In genomic region chr10:62450280-62450640, GRCm38 (mm10) we compare ENCODE assay signal across 8 mouse cellular contexts. TPM values are rescaled to one million over a fixed set of nuclear protein-coding genes. Genes with fewer than 3 reads are reported as not detected.
DNase-seq lines count a peak whose midpoint lies in the region; ATAC-seq and TF ChIP-seq lines count a peak whose summit lies in the region.

No protein-coding gene starts in this region.

- peak overlapping the region; percentile 77 for H3K27ac ChIP-seq in heart, embryonic 16.5 days (ENCODE audit: low read length)
- H3K27ac ChIP-seq in MEL (ENCODE audit: control insufficient read depth, low read depth, low read length) = peak overlapping the region; percentile 89
- H3K27ac ChIP-seq in hindbrain, embryonic 11.5 days (ENCODE audit: low read depth, low read length) = no peak overlapping the region

- peaks cover 16% of the 10 kb centered on the region for H3K79me2 ChIP-seq in MEL (ENCODE audit: control insufficient read depth, insufficient read depth, low read length, poor library complexity)

- peaks cover 21% of the 10 kb centered on the region for H3K36me3 ChIP-seq in heart, embryonic 16.5 days (ENCODE audit: control insufficient read depth, insufficient read depth)
- H3K36me3 ChIP-seq in MEL (ENCODE audit: control insufficient read depth in 1 of 2, insufficient read depth in 2 of 2, low read length in 2 of 2) = peaks cover 9 to 15% of the 10 kb centered on the region in 2 experiments
- H3K36me3 ChIP-seq in hindbrain, embryonic 11.5 days (ENCODE audit: control insufficient read depth, insufficient read depth, low read length) = 0 out of 2 replicates have a peak, but pooled peaks cover 3% of the 10 kb centered on the region

- H3K4me3 ChIP-seq in heart, embryonic 16.5 days (ENCODE audit: low read length) = peak overlapping the region; percentile 90
- H3K4me3 ChIP-seq in MEL (ENCODE audit: control insufficient read depth in 1 of 2, insufficient read depth in 1 of 2, low read depth in 2 of 2, low read length in 2 of 2) = peak overlapping the region; percentile 72 to 91
- peak overlapping the region; percentile 73 for H3K4me3 ChIP-seq in hindbrain, embryonic 11.5 days (ENCODE audit: low read depth, low read length)

- no peak for TF ChIP-seq EP300 in MEL (IDR thresholded peaks at IDR 0.05; ENCODE audit: low read depth in 1 of 2, low read length in 2 of 2)

- no peak for DNase-seq in heart, postnatal 14 days
- no peak for DNase-seq in MEL (ENCODE audit: low read depth, low spot score)
- DNase-seq in hindbrain, embryonic 11.5 days (ENCODE audit: low spot score) = no peak
- no peak for DNase-seq in left cerebral cortex, postnatal 10 days (ENCODE audit: extremely low spot score in 1 of 2, low spot score in 2 of 2)
- no peak for DNase-seq in layer of hippocampus, adult 11-12 months (ENCODE audit: low spot score)
- no peak for DNase-seq in left cerebral cortex, postnatal 14 days (ENCODE audit: low spot score in 2 of 2)

- H3K4me2 ChIP-seq in heart, embryonic 16.5 days (ENCODE audit: low read depth, low read length) = peak overlapping the region; percentile 83
- H3K4me2 ChIP-seq in hindbrain, embryonic 11.5 days (replicated peaks; ENCODE audit: low read depth, low read length) = peak overlapping the region; percentile 63

- H3K4me1 ChIP-seq in heart, embryonic 16.5 days (ENCODE audit: control insufficient read depth, insufficient read depth, low read length) = peaks cover 15% of the 10 kb centered on the region
- peaks cover 0 to 15% of the 10 kb centered on the region in 2 experiments; a peak in 2 of 4 replicates for H3K4me1 ChIP-seq in MEL (ENCODE audit: control insufficient read depth in 1 of 2, insufficient read depth in 2 of 2, low read length in 2 of 2)
- H3K4me1 ChIP-seq in hindbrain, embryonic 11.5 days (replicated peaks; ENCODE audit: control insufficient read depth, insufficient read depth, low read length) = peaks cover 2% of the 10 kb centered on the region; the same call in 1 of the 2 replicates

- TF ChIP-seq CTCF in MEL (IDR thresholded peaks at IDR 0.05 in 2 of 3, conservative IDR thresholded peaks at IDR 0.05 in 1 of 3; ENCODE audit: control insufficient read depth in 1 of 3, insufficient read depth in 1 of 3, low read depth in 2 of 3, low read length in 3 of 3, poor library complexity in 1 of 3, severe bottlenecking in 1 of 3) = no peak

- intact Hi-C loops in heart, postnatal 14 days (cut with DNase I) = loop anchor here (2.0 kb wide), 1 partner anchor 37 kb away; the partner anchor contains the start of gene Vps26a
- intact Hi-C loops in left cerebral cortex, postnatal 10 days (cut with DNase I) = no loop called here
- intact Hi-C loops in left cerebral cortex, postnatal 14 days (cut with DNase I) = no loop called here

- no peak for ATAC-seq in heart, embryonic 16.5 days (replicated peaks; ENCODE audit: extremely low read depth, insufficient read depth, low FRiP score)
- no peak; the same call in 1 of the 2 replicates for ATAC-seq in hindbrain, embryonic 11.5 days (ENCODE audit: low FRiP score)
- ATAC-seq in megakaryocyte progenitor cell, adult 5-6 weeks (replicated peaks; ENCODE audit: poor library complexity) = peak; percentile 24

- no peak for TF ChIP-seq RAD21 in MEL (IDR thresholded peaks at IDR 0.05; ENCODE audit: low read depth, low read length)

- TF ChIP-seq POLR2A in MEL (IDR thresholded peaks at IDR 0.05; ENCODE audit: control insufficient read depth in 1 of 2, insufficient read depth in 1 of 2, low read depth in 1 of 2, low read length in 2 of 2, poor library complexity in 1 of 2) = peak; percentile 13 to 49; a peak in 3 of 4 replicates

- H3K9ac ChIP-seq in heart, embryonic 16.5 days (ENCODE audit: low read length) = peak overlapping the region; percentile 97
- H3K9ac ChIP-seq in MEL (ENCODE audit: control insufficient read depth, low read depth, low read length, poor library complexity, severe bottlenecking) = peak overlapping the region; percentile 86
- peak overlapping the region; percentile 75 for H3K9ac ChIP-seq in hindbrain, embryonic 11.5 days (ENCODE audit: low read depth, low read length)

- H3K27me3 ChIP-seq in heart, embryonic 16.5 days (ENCODE audit: control insufficient read depth, insufficient read depth, low read length) = no peaks in the 10 kb centered on the region
- no peaks in the 10 kb centered on the region for H3K27me3 ChIP-seq in MEL (ENCODE audit: control insufficient read depth in 1 of 2, insufficient read depth in 2 of 2, low read length in 2 of 2)
- no peaks in the 10 kb centered on the region for H3K27me3 ChIP-seq in hindbrain, embryonic 11.5 days (ENCODE audit: control insufficient read depth, insufficient read depth, low read length)

- WGBS in heart, embryonic 16.5 days = 38% methylated on average over 18 of the region's 18 CpGs
- 34% methylated on average over 18 of the region's 18 CpGs for WGBS in hindbrain, embryonic 11.5 days

- no peaks in the 10 kb centered on the region for H3K9me3 ChIP-seq in heart, embryonic 16.5 days (replicated peaks; ENCODE audit: control insufficient read depth, low read length)
- H3K9me3 ChIP-seq in MEL (replicated peaks; ENCODE audit: insufficient read depth, low read length) = no peaks in the 10 kb centered on the region
- H3K9me3 ChIP-seq in hindbrain, embryonic 11.5 days (ENCODE audit: control insufficient read depth, low read length) = no peaks in the 10 kb centered on the region

TF ChIP-seq in MEL, 35 proteins besides CTCF, POLR2A, EP300 and RAD21:
- TF ChIP-seq POLR2AphosphoS5 (IDR thresholded peaks at IDR 0.05; ENCODE audit: borderline replicate concordance, low read depth, low read length) (0 out of 2 replicates have a peak, but pooled peaks have one; percentile 54), TCF12 (IDR thresholded peaks at IDR 0.05; ENCODE audit: low read depth, low read length) (no peak)

RNA-seq across cellular contexts. Expression of gene Supv3l1, which starts 0.7 kb away (rescaled TPM):
- 29.2 and 29.9 TPM in 2 replicates for polyA plus RNA-seq in heart, embryonic 16.5 days (2015; fragmentation: Nextera tagmentation; extraction: Ambion mirVana)
- total RNA-seq in heart, postnatal 14 days (2021) = 10 to 100 TPM; 30.4 to 35.6 TPM
- total RNA-seq in MEL (2012; rRNA removed) = 42.3 and 51.8 TPM in 2 replicates
- polyA plus RNA-seq in MEL (2012; ENCODE audit: insufficient read depth in 1 of 2, insufficient read length in 2 of 2, low read depth in 1 of 2, low replicate concordance in 2 of 2, missing spikeins in 1 of 2) = 10 to 100 TPM in 1 of 2 experiments, not detected in 1; 72.0 TPM
- 27.4 and 33.2 TPM in 2 replicates for polyA plus RNA-seq in hindbrain, embryonic 11.5 days (2014; fragmentation: Nextera tagmentation; extraction: Ambion mirVana)
- total RNA-seq in megakaryocyte progenitor cell, adult 5-6 weeks (2015) = 38.1 and 47.5 TPM in 2 replicates
- 41.8 and 46.6 TPM in 2 replicates for total RNA-seq in megakaryocyte progenitor cell, adult 5-6 weeks (2017)
- 10 to 100 TPM; 20.8 to 25.6 TPM for total RNA-seq in left cerebral cortex, postnatal 10 days (2021)
- 10 to 100 TPM; 22.6 to 23.2 TPM for total RNA-seq in left cerebral cortex, postnatal 14 days (2021)

RNA-seq across cellular contexts. Expression of gene 4930507D05Rik, which starts 1.0 kb away (rescaled TPM):
- polyA plus RNA-seq in heart, embryonic 16.5 days (2015; fragmentation: Nextera tagmentation; extraction: Ambion mirVana) = 0.35 and 0.66 TPM in 2 replicates
- total RNA-seq in heart, postnatal 14 days (2021) = under 1 TPM; 0.32 to 0.33 TPM
- 0.36 and 0.58 TPM in 2 replicates for total RNA-seq in MEL (2012; rRNA removed)
- under 1 TPM in 1 of 2 experiments, not detected in 1; 0.33 TPM for polyA plus RNA-seq in MEL (2012; ENCODE audit: insufficient read depth in 1 of 2, insufficient read length in 2 of 2, low read depth in 1 of 2, low replicate concordance in 2 of 2, missing spikeins in 1 of 2)
- polyA plus RNA-seq in hindbrain, embryonic 11.5 days (2014; fragmentation: Nextera tagmentation; extraction: Ambion mirVana) = 0.95 and 1.2 TPM in 2 replicates
- 1.6 and 2.0 TPM in 2 replicates for total RNA-seq in megakaryocyte progenitor cell, adult 5-6 weeks (2015)
- total RNA-seq in megakaryocyte progenitor cell, adult 5-6 weeks (2017) = 1.1 and 2.0 TPM in 2 replicates
- total RNA-seq in left cerebral cortex, postnatal 10 days (2021) = 1 to 10 TPM; 2.7 to 3.0 TPM
- 1 to 10 TPM; 2.2 to 3.1 TPM for total RNA-seq in left cerebral cortex, postnatal 14 days (2021)

RNA-seq across cellular contexts. Expression of gene Hkdc1, which starts 28.0 kb away (rescaled TPM):
- 0.33 and 0.35 TPM in 2 replicates for polyA plus RNA-seq in heart, embryonic 16.5 days (2015; fragmentation: Nextera tagmentation; extraction: Ambion mirVana)
- not detected for total RNA-seq in heart, postnatal 14 days (2021)
- total RNA-seq in MEL (2012; rRNA removed) = 0.42 and 0.69 TPM in 2 replicates
- polyA plus RNA-seq in MEL (2012; ENCODE audit: insufficient read depth in 1 of 2, insufficient read length in 2 of 2, low read depth in 1 of 2, low replicate concordance in 2 of 2, missing spikeins in 1 of 2) = under 1 TPM in 1 of 2 experiments, not detected in 1; 0.38 TPM
- 0.05 and 0.20 TPM in 2 replicates for polyA plus RNA-seq in hindbrain, embryonic 11.5 days (2014; fragmentation: Nextera tagmentation; extraction: Ambion mirVana)
- total RNA-seq in megakaryocyte progenitor cell, adult 5-6 weeks (2015) = not detected in 2 replicates
- not detected in 2 replicates for total RNA-seq in megakaryocyte progenitor cell, adult 5-6 weeks (2017)
- 1 to 10 TPM; 5.8 to 5.9 TPM for total RNA-seq in left cerebral cortex, postnatal 10 days (2021)
- 10 to 100 TPM; 12.5 to 15.3 TPM for total RNA-seq in left cerebral cortex, postnatal 14 days (2021)

RNA-seq across cellular contexts. Expression of gene Vps26a, which starts 36.3 kb away (rescaled TPM):
- 73.4 and 80.2 TPM in 2 replicates for polyA plus RNA-seq in heart, embryonic 16.5 days (2015; fragmentation: Nextera tagmentation; extraction: Ambion mirVana)
- 10 to 100 TPM; 45.2 to 45.5 TPM for total RNA-seq in heart, postnatal 14 days (2021)
- total RNA-seq in MEL (2012; rRNA removed) = 34.2 and 43.6 TPM in 2 replicates
- 10 to 100 TPM in 1 of 2 experiments, not detected in 1; 64.1 TPM for polyA plus RNA-seq in MEL (2012; ENCODE audit: insufficient read depth in 1 of 2, insufficient read length in 2 of 2, low read depth in 1 of 2, low replicate concordance in 2 of 2, missing spikeins in 1 of 2)
- polyA plus RNA-seq in hindbrain, embryonic 11.5 days (2014; fragmentation: Nextera tagmentation; extraction: Ambion mirVana) = 91.4 and 109 TPM in 2 replicates
- total RNA-seq in megakaryocyte progenitor cell, adult 5-6 weeks (2015) = 64.3 and 75.4 TPM in 2 replicates
- total RNA-seq in megakaryocyte progenitor cell, adult 5-6 weeks (2017) = 78.1 and 84.2 TPM in 2 replicates
- total RNA-seq in left cerebral cortex, postnatal 10 days (2021) = 10 to 100 TPM; 46.3 to 47.9 TPM
- total RNA-seq in left cerebral cortex, postnatal 14 days (2021) = 10 to 100 TPM; 45.5 to 46.5 TPM
